Mouse (Mus musculus) cerebellum, adult 2 months (tissue): ENCODE data around the gene Usp11.

Experiments used
- CTCF ChIP-seq: fragments of 200-500 bp; IDR thresholded peaks from 2 replicates; pipeline ENCODE4 v1.5.1; 2011; ENCODE audit warnings: low read depth, mild to moderate bottlenecking, control low read depth, low read length, moderate library complexity, borderline replicate concordance; ENCODE audit not compliant: insufficient read depth
- POLR2A ChIP-seq: fragments of 200-500 bp; IDR thresholded peaks from 2 replicates; pipeline ENCODE4 v1.6.1; 2011; ENCODE audit warnings: low read length, control low read depth, borderline replicate concordance; ENCODE audit not compliant: insufficient read depth

DNA sequence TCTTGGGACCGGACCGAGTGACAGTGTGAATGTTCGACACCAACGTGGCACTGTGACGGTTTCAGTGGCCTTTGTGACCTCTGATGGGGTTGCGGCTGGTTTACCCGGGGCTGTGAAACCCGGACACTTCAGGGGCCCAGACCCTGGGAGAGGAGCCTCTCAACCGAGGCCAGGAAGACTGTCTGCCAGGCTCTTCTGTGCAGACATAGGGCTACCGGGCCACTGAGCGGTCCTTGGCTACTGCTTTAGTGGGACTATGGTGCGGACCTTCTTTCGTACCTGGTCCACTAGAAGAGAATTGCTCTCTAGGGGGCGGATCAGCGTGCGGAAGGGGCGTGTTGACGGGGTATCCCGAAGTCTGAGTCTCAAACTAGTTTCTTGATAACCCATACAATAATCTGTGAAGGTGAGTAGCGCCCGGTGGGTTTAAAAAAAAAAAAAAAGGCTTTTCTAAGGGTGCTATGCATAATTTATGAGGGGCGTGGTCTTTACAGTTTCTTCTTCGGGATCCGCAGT is 44.8 kb upstream of the Usp11 start:
- TF ChIP-seq CTCF, result no peak
- no peak for TF ChIP-seq POLR2A
